Mouse (Mus musculus) kidney, adult 11 months (tissue): ENCODE results near the gene Rab25.
A peak's percentile ranks its signal among the peaks of the same experiment; 100 is the strongest.

Experiments
- DNase-seq: peaks from one replicate; pipeline ENCODE4 v3.0.0; 2022

Gene Rab25

GRCm38 (mm10) chr3:88502031-88502571 is 46.0 kb downstream of the Rab25 start:
- peak; percentile 58 for DNase-seq

GRCm38 (mm10) chr3:88501366-88502030 is 46.6 kb downstream of the Rab25 start:
- no peak for DNase-seq

GRCm38 (mm10) chr3:88500655-88501365 is 47.3 kb downstream of the Rab25 start:
- DNase-seq: peak; percentile 71

GRCm38 (mm10) chr3:88500087-88500486 is 48.0 kb downstream of the Rab25 start:
- no peak for DNase-seq

- no peak for DNase-seq
Observed at GRCm38 (mm10) chr3:88499580-88499979, 48.5 kb downstream of the Rab25 start.

GRCm38 (mm10) chr3:88495741-88496415 is 52.2 kb downstream of the Rab25 start:
- DNase-seq: no peak

- DNase-seq: no peak
Observed at GRCm38 (mm10) chr3:88494836-88495628, 53.1 kb downstream of the Rab25 start.

GRCm38 (mm10) chr3:88493706-88494582 is 54.2 kb downstream of the Rab25 start:
- no peak for DNase-seq
